Mouse (Mus musculus): ENCODE measurements around the gene Gpr31b.
"Not testable (repeated sequence)": the region's sequence is repeated elsewhere in the genome, so short reads cannot be mapped to it uniquely, and the experiment has no call there.

- TF ChIP-seq CTCF (IDR thresholded peaks at IDR 0.05; ENCODE audit: borderline replicate concordance, extremely low read depth, insufficient read depth, insufficient read length); POLR2A (IDR thresholded peaks at IDR 0.05; ENCODE audit: borderline replicate concordance, extremely low read depth, insufficient read depth, insufficient read length, poor library complexity, severe bottlenecking): not testable (repeated sequence)
Measured at GRCm38 (mm10) chr17:13092100-13092764, 40.1 kb upstream of the Gpr31b start.

Measured in brain, embryonic 14.5 days (tissue).